Mouse (Mus musculus): ENCODE measurements around the gene Dnah8.

GRCm38 (mm10) chr17:30583258-30584001, 40.7 kb upstream of the Dnah8 start:
- TF ChIP-seq POLR2A (IDR thresholded peaks at IDR 0.05; ENCODE audit: extremely low read depth, insufficient read depth, low read length) (no peak), CTCF (IDR thresholded peaks at IDR 0.05; ENCODE audit: extremely low read depth, insufficient read depth, low read length) (no peak)
